Mouse (Mus musculus): Measurements from ENCODE around the gene Rapgefl1.

DNA sequence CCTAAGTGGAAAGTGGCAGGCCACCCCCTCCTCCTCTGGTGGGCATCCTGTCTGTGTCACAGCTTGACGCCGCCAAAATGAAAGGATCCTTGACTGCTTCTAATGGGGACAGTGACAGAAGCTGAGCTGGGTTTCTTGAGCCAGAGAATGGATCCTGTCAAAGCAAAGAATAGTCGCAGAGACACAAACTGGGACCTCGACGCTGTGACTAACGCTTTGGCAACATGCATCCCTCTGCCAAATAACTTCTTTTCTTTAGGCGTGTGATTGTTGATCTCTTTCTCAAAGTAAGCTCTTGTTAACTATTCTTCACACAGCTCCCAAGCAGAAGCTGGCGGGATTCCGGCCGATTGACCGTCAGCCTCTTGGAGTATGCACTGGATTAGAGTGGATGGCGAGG is 30.7 kb downstream of the Rapgefl1 start:
- TF ChIP-seq CTCF (IDR thresholded peaks at IDR 0.05; ENCODE audit: low read depth, low read length) (no peak), GATA2 (IDR thresholded peaks at IDR 0.05; ENCODE audit: borderline replicate concordance, low read depth, low read length) (no peak), POLR2AphosphoS5 (IDR thresholded peaks at IDR 0.05; ENCODE audit: insufficient replicate concordance, low read depth, low read length) (no peak), GATA1 (IDR thresholded peaks at IDR 0.05; ENCODE audit: borderline replicate concordance, low read length) (no peak)

Measured in G1E (cell line).